Mouse (Mus musculus): ENCODE measurements around the gene Otulin. TPM values are rescaled to one million over a fixed set of nuclear protein-coding genes. Genes with fewer than 3 reads are reported as not detected.
A peak's percentile ranks its signal among the peaks of the same experiment; 100 is the strongest.

The Otulin gene
- total RNA-seq, 2 experiments from 2014 or later: 38.2 to 43.5 TPM

DNA sequence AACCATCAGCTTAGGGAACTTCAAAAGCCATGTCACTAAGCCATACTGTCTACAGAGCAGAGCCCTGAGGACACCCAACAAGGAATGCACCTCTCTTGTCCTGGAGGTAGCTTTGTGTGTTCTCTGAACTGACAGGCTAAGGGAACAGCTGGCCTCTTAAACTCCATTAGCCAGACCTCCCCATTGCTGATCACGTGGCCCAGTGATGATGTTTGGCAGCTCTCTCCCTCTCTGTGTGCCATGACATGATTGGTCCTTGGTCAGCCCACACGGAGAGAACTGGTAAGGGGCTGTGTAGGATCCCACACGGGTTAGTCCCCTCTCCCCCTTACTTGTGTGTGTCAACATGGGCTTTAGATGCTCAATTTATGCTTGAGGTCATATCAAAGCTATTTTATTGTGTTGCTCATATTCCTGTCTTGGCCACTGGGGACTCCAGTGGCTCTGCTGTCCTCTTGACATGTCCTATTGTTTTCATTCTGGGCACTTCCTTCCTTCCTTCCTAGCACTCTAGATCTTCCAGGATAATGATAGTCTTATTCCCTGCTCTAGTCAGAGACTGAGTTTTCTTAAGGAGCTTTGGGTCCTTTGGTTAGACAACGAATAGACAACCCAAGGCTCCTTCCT, 44.9 kb downstream of the Otulin start:
- DNase-seq: no peak
- intact Hi-C loops (cut with DNase I): no loop called here

GRCm38 (mm10) chr15:27583620-27584019, 46.9 kb downstream of the Otulin start:
- DNase-seq: no peak
- intact Hi-C loops (cut with DNase I): loop anchor here (1.0 kb wide), 2 partner anchors 119 to 257 kb away; no protein-coding TSS in a partner anchor

- DNase-seq: peak; percentile 76 to 81
- intact Hi-C loops (cut with DNase I): loop anchor here (1.0 kb wide), 2 partner anchors 119 to 257 kb away; no protein-coding TSS in a partner anchor
Observed at GRCm38 (mm10) chr15:27583042-27583441, 47.5 kb downstream of the Otulin start.

DNA sequence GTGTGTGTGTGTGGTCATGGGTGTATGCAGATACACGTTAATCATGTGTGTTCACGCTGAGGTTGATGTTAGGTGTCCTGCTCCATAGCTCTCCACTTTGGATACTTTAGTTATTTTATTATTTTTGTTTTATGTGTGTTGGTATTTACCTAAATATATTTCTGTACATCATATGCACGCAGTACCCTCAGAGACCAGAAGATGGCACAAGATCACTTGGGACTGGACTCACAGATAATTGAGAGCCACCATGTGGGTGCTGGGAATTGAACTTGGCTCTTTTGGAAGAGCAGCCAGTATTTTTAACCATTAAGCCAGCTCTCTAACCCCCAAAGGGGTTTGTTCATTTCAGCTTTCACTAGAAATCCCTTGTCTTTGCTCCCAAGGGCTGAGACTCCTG, 48.1 kb downstream of the Otulin start:
- DNase-seq: no peak
- intact Hi-C loops (cut with DNase I): no loop called here

- no peak for DNase-seq
- intact Hi-C loops (cut with DNase I): no loop called here
Observed at GRCm38 (mm10) chr15:27581640-27582039, 48.9 kb downstream of the Otulin start.

GRCm38 (mm10) chr15:27580771-27581170, 49.7 kb downstream of the Otulin start:
- intact Hi-C loops (cut with DNase I): no loop called here
- peak; percentile 75 to 79 for DNase-seq

- intact Hi-C loops (cut with DNase I): no loop called here
- DNase-seq: no peak
Observed at GRCm38 (mm10) chr15:27579853-27580252, 50.6 kb downstream of the Otulin start.

- DNase-seq: no peak
- intact Hi-C loops (cut with DNase I): no loop called here
Observed at GRCm38 (mm10) chr15:27578918-27579317, 51.6 kb downstream of the Otulin start.

DNA sequence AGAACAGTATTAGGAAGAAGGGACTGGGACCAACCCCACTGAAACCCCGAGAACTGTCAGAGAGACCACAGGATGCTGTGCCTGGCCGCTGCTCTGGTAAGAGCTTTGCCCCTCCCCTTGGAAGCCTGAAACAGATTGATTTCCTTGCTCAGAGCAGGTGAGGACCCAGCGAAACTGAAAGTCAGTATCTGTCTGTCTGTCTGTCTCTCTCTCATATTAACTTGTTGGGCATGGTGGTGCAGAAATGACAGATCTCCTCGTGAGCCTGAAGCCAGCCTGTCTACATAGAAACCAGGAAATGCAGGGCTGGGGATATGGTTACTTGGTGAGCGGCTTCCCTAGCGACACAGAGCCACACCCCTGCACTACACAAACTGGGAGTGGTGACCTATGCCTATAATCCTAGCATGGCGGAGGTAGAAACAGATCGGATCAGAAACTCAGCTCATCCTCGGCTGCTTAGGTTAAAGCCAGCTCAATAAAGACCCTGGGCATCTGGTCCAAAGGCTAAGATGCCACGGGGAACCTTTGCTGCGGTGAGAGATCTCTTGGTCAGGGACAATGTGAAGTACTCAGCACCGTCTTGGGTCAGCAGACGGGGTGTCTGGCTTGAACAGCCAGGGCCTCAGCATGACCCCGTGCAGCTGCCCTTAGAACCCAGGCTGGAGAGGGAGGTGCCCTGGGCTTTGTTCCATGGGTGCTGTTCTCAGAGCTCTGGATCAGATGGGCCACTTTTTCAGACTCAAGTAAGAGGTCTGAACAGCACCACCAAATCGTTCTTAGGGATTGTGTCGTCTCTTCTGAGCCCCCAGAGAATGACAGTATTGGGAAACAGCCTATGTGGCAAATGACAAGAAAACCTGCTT, 52.3 kb downstream of the Otulin start:
- intact Hi-C loops (cut with DNase I): no loop called here
- no peak for DNase-seq

DNA sequence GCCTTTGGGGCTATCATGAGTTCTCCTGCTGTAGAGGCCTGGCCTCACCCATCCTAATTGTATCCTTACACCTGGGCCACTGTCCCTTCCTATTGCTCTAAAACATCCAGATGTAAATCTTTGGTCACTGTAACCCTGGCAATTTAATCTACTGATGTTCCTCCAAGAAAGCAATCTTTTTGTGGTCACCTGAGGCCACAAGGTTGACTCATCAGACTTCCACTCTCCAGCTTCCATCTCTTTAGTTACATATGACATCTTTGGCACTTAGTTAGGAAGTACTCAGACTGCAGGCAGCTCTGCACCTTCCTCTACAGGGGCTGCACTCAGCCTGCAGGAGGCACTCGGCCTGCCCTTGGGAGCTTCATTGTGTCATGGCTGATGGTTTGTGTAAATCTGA, 53.6 kb downstream of the Otulin start:
- no peak for DNase-seq
- intact Hi-C loops (cut with DNase I): no loop called here

GRCm38 (mm10) chr15:27575932-27576331, 54.6 kb downstream of the Otulin start:
- intact Hi-C loops (cut with DNase I): loop anchor here (2.0 kb wide), 1 partner anchor 37 kb away; no protein-coding TSS in a partner anchor
- peak; percentile 69 to 74 for DNase-seq

GRCm38 (mm10) chr15:27574992-27575781, 55.3 kb downstream of the Otulin start:
- peak; percentile 63 for DNase-seq
- intact Hi-C loops (cut with DNase I): loop anchor here (2.0 kb wide), 1 partner anchor 36 kb away; no protein-coding TSS in a partner anchor

DNA sequence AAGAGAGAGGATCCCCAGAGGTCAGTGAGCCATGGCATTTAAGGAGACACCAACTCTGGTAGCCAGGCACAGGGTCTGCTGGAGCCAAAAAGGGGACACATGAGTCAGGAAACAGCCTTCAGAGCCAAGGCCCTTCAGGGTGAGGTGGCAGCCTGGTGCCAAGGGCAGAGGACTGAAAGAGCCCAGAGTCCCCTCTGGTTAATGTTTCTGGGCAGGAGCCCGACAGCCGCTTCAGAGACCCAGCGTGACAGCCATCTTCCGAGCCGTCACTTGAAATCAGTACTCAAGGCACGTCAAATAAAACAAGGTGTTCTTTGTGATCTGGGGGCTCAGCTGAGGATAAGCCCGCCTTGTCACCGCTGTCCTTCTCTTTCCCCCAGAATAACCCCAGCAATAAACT, 59.3 kb downstream of the Otulin start:
- intact Hi-C loops (cut with DNase I): no loop called here
- DNase-seq: peak; percentile 79 to 80

DNA sequence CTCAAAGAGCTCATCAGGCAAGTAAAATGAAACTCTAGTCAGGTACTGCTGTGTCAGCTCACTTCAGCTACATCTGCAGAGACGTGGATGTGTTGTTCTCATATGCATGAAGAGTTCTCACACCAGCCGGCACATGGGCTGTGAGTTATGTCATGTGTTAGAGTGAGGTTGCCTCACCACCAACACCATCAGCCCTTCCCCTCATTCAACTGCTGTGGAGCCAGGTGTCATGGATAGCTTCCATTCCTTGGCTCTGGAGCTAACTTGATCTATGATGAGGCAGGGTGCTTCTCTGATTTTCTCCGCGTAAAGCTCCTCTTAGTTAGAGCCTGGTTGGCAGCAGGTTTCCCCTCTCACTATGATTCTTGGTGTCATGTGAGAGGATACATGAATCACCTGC, 60.1 kb downstream of the Otulin start:
- intact Hi-C loops (cut with DNase I): no loop called here
- DNase-seq: no peak

DNA sequence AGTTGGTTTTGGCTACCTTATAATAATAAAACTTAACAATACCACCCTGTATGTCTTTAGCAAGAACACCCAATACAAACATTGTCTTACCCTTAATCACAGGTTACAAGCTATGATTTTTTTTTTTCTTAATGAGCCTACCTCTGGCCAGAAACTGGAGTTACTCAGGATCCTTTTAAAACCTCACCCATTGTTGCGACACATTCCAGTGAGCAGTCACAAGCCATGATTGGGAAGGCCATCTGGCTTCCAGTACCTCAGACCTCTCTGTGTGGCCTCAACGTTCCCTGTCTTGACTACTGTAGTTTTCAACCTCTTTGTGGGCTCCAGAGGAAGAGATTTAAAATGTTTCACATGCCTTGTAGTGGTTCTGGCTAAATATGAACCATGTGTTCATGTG, 60.6 kb downstream of the Otulin start:
- DNase-seq: no peak
- intact Hi-C loops (cut with DNase I): no loop called here

GRCm38 (mm10) chr15:27568371-27568770, 62.1 kb downstream of the Otulin start:
- DNase-seq: no peak
- intact Hi-C loops (cut with DNase I): no loop called here

DNA sequence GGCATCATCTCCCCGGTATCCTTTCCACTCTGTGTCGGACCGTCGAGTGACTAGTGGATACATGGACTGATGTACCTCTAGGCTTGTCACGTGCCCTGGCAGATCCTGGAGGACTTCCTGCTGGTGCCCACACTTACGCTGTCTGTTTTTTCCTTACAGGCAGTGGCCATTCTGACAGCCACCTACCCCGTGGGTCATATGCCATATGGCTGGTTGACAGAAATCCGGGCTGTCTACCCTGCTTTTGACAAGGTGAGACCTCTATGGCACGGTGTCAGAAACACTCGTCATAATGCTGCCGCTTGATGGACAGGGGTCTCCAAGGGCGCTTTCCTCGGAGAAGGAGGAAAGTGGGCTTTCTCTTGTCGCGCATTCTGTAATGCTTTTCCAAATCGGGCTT, 63.1 kb downstream of the Otulin start:
- intact Hi-C loops (cut with DNase I): no loop called here
- DNase-seq: no peak

GRCm38 (mm10) chr15:27565626-27566185, 64.8 kb downstream of the Otulin start:
- intact Hi-C loops (cut with DNase I): no loop called here
- no peak for DNase-seq

GRCm38 (mm10) chr15:27564106-27565100, 66.1 kb downstream of the Otulin start:
- intact Hi-C loops (cut with DNase I): no loop called here
- no peak for DNase-seq

GRCm38 (mm10) chr15:27560315-27560714, 70.2 kb downstream of the Otulin start:
- no peak for DNase-seq
- intact Hi-C loops (cut with DNase I): no loop called here
